Mouse (Mus musculus) gonadal fat pad, adult 2 months (tissue): ENCODE measurements around the gene Them7. TPM values are rescaled to one million over a fixed set of nuclear protein-coding genes. Genes with fewer than 3 reads are reported as not detected.

ENCODE experiments used
- DNase-seq: peaks from one replicate; pipeline ENCODE4 v3.0.0-alpha.2; 2012; ENCODE audit warnings: low read depth
- polyA plus RNA-seq: library from polyadenylated mRNA; depleted of rRNA; stranded (reverse); fragments of >200 nt; gene quantifications from 2 replicates; pipeline ENCODE4 v1.2.3, GENCODE M21; 2012; rRNA removed

Gene Them7
- polyA plus RNA-seq, result 7.1 and 9.0 TPM in 2 replicates

DNA sequence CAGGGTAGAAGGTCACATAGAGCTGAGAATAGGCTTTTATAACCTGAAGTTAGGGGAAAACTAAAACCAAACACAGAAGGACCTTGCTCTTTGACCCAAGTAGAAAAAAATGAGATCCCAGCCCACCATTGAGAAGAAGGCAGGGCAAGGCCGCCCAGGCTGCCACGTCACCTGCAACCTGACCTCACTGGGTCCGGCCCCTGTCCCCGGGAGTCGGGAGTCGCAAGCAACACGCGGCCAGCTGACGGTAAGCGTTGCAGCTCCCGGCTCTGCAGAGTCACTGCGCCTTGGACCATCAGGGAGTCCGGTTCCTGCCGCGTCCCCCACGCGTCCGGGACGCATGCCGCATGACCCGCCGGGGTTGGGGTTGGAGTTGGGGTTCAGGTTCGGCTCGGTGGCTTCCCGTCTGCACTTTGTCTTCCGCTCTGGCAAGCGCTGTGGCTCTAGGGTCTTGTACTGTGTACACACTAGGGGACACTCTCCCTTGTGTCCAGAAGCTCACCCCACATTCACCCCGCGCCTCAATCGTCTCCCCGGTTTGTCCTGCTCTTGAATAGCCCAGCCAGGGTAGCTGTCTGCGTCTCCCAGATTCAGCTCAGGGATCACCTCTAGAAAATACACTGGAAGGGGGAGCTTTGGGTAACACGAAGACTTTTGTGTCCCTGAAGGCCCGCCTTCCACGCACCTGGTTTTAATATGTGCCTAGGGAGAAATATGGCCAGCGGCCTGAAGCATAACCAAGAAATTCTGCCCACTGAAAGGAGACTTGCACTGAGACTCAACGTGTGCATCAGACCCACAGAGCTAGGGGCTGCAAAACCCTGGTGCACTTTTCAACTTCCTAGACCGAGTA is at the start of gene Them7:
Gene Them7 (plus strand): TSS at position 187 of the 853 bp plus-strand sequence.
- no peak for DNase-seq

DNA sequence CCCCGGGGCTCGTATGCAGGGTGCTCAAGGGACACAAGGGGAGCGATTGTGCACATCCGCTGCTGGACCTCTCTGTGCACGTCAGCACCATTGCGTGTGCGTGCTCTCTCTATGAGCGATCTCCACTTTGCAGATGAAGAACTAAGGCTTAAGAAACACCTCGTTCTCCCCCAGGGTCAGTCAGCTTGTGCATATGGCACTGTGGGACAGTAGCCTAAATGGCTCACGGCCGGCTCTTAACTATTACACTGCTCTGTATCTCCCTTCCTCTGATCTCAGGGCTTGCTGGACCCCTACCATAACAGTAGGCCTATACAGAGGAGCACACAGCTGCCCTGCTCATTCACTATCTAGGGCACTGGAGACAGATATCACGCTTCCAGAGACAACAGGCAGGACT is 45.2 kb upstream of the Them7 start:
- DNase-seq, result no peak

GRCm38 (mm10) chr2:105182501-105182900 is 41.6 kb upstream of the Them7 start:
- DNase-seq, result no peak

DNA sequence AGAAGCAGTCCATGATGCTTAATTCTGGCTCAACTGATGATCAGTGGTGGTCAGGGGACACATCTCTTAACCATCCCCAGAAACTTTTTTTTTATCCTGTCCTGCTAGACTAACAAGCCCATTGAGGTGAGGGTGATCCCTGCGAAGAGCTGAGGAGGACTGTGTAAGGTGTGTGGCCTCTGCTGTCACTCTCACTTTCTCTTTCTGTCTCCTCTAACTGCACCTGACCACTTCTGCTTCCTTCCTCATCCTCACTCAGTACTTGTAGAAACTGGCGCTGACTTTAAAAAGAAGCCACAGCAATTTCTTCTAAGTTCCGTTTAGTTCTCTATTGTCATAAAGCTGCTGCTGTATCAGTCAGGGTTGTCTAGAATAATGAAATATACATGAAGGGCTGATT is 39.0 kb upstream of the Them7 start:
- DNase-seq, result no peak

GRCm38 (mm10) chr2:105185768-105186529 is 38.2 kb upstream of the Them7 start:
- DNase-seq, result no peak

- DNase-seq, result no peak
These were observed 37.5 kb upstream of the Them7 start for GRCm38 (mm10) chr2:105186591-105186990.

DNA sequence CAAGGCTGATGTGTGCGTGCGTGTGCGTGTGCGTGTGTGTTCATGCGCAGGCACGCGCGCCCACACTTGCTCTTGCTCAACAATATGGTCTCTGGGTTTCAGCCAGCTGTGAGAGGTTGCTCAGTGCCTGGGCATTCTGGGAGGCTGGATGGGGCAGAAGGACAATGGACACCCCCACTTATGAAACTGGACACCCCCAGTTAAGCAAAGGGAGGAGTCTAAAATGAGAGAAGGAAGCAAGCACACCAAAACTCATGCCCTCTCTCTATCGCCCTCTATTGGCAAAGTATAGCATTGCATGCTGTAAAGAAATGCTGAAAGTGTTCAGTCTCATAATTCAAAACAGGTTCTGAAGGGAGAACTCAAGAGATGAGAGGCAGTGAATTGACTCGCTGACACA is 35.9 kb upstream of the Them7 start:
- no peak for DNase-seq

GRCm38 (mm10) chr2:105189352-105189751 is 34.8 kb upstream of the Them7 start:
- DNase-seq, result no peak

DNA sequence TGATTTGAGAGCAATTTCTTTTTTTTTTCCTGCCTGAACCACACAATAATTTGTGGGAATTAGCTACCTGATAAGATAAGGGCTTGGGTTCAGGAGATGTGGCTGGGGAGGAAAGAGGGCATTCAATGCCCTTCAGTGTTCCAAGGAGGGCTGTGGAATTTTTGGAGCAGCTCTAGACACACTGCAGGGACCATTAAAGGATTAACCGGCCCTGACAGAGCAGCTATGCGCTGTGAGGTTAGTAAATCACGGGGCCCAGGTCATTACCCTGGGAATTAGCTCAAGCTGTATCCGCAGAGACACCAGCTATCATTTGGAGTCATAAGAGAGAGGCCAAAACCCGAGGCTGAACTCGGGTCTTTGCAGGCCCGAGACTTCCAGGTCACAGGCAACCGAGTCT is 24.0 kb upstream of the Them7 start:
- DNase-seq, result no peak

DNA sequence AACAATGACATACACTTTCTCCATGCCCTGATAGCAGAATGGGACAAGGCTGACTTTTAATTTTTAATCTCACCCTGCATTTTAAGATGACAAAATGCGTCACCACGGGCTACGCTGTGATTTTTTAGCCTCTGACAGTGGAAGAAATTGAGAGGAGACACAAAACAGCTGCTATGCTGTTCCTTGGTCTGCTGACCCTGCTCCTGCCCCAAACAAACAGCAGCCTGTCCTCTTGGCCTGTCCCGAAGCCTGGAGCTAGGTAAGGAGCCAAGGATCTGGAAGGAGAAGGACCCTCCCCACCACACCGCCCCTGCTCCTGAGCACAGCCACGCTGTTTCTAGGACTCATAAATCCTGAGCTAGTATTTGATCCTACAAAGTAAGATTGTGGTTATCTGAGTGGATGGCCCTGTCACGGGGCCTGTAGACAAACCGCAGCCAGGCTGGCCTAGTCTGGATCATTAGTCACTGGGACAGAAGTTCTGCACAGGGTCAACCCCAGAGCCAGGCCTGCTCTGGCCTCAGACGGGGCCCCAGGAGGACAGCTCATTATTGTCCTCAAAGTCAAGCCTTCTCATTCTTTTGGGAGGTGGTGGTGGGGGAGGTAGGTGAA is 17.5 kb upstream of the Them7 start:
- no peak for DNase-seq

GRCm38 (mm10) chr2:105212839-105213238 is 11.3 kb upstream of the Them7 start:
- no peak for DNase-seq

GRCm38 (mm10) chr2:105215914-105216313 is 8.2 kb upstream of the Them7 start:
- no peak for DNase-seq

DNA sequence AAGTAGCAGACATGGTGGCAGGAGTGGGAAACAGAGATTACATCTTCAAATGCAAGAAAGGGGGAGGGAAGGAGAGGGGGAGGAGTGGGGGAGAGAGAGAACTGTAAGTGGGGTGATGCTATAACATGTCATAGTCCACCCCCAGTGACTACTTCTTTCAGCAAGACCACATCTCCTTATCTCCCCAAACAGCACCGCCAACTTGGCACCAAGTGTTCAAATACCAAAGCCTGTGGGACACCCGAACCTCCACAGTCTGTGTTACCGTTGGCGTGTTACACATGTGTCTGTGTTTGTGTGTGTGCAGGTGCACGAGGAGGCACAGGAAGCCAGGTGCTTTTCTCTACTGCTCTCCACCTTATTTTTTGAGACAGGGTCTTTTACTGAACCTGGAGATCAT is 4.9 kb upstream of the Them7 start:
- no peak for DNase-seq

DNA sequence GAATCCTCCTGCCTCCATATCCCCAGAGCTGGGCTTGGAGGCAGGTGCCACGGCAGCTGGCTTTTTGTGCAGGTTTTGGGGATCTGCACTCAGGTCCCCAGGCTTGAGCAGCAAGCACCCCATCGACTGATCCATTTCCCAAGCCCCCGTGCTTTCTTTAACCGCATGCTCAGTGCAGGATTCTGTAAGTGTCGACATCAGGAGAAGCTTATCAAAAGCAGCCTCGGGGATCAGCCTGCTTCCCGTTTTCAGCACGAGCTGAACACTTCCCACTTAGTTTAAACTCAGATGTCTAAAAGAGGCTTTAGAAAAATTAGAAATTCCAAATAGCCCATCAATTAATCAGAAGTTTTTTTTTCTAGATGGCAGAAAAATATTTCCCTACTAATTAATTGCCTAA is 4.5 kb upstream of the Them7 start:
- DNase-seq, result no peak

DNA sequence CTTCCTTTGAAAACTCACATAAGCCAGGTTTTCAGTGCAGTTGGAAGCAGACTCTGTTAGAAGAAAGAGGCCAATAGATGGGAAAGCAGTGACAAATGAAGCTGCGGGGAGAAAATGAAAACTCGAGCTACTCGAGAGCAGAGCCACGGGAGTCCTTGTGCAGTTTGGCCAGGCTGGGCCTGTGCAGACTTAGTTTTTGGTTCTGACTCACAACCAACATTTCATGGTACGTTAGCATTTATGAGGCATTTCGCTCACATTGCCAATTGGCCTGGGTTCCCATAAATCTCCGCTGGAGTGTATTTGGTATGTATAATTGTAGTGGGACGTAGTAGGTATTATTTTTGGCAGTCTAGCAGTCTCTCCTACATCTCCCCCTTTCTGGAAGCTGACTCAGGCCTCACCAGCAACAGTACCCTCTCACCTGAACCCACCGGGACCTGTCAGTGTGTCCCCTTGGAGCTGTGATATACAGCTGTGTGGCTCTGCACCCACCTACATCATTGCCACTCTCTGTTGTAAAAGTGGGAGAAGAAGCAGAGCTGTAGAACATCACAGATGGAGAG is 3.3 kb upstream of the Them7 start:
- no peak for DNase-seq

DNA sequence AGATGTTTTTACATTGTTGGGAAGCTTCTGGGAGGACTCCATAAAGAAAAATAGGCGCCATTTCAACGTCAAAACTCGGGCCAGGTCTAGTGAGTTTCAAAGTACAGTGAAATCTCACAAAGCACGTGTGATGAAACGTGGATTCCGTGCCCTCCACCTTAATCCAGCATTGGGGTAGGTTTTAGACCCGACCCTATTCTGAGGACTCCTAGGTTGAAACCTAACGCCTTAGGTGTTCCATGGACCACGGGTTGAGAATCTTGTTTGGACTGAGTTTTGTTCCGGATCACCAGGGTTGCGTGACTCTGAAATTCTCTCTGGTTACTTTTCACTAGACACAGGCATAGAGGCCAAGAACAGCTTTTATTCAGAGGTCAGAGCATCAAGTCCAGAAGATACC is 514 bp upstream of the Them7 start:
- no peak for DNase-seq

DNA sequence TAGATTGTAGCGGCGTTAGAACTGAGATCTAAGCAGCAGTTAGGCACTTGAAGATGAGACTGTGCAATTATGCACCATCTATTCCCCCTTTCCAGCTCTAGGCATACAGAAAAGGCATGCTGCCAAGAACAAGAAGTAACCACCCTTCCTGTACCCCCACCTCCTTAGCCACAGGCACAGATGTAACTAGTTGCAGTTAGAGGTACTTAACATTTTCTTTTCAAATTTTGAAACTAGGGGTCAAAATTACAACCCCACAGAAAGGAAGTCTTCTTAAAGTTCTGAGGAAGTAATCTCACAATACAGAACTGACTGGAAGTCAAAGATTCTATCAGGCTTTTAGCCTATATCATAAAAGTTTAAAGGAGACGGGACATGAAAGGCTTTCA is 861 bp downstream of the Them7 start:
- no peak for DNase-seq

GRCm38 (mm10) chr2:105226297-105226958 is 2.3 kb downstream of the Them7 start:
- no peak for DNase-seq

DNA sequence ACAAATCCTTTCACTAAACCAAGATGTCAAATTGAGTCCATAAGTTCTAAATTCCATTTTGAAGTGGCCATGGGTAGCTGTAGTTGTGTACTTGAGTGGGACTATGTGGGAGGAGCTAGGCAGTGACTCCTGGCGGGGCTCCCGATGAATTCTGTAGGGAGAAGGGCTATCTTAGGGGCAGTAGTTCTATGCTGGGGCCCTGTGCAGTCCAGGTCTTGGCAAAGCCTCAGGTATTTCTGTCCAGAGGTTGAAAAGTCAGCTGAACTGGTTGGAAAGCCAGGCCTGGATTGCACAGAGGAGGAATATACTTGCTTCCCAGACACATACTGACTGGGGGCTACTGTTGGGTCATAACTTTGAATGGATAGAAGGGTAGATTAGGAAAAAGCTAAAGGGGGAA is 4.3 kb downstream of the Them7 start:
- DNase-seq, result no peak

DNA sequence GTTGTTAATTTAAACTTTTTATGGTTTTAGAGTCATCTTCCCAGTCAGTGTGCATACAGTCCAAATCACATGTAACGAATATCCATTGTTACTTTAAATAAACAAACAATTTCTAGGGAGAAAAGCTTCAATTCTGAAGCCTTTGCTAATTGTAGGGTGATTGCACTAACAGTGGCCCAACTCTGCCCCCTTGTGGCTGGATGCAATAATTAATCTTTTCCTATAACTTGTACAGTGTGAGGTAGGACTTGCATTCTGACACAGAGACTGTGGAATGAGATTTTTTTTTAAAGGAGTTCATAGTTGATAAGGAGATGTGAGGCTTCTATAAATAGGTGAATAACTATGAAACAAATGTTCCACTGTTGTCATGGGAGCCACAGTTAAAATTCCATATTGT is 6.2 kb downstream of the Them7 start:
- no peak for DNase-seq

DNA sequence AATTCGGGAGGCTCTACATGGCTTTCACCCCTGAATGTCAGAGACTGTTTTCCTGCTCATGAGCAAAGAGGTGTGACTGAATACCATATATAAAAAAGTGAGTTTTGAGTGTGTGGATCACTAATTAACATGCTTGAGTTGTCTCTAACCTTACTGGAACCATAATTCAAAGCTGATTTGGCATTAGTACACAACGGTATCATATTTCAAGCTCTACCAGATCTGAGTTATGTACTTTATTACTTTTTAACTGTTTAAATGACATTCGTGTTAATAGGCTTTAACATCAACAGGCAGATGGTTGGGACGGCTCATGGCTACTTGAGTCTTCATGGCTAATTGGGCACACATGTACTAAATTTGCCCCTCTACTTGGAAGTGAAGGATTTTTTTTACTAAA is 8.3 kb downstream of the Them7 start:
- no peak for DNase-seq

DNA sequence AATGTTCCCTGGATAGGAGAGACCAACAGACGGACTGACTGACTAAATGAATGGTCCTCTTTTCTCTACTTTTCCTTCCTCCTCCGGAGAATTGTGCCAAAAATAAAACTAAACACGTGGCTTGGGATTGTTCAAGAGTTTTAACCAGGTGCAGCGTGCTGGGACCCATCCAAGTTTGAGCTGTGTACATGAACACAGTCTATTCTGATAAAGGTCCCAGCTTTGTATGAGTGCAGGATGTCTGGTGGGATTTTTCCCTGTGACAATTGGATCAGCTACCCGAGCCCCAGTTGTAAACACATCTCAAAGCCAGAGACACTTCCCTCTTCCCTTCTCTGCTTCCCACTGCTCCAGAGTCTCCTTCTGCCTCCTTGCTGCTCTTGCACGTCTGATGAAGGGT is 10.2 kb downstream of the Them7 start:
- DNase-seq, result no peak
